ENCODE assay signal across 9 mouse cellular contexts in the genomic region with DNA sequence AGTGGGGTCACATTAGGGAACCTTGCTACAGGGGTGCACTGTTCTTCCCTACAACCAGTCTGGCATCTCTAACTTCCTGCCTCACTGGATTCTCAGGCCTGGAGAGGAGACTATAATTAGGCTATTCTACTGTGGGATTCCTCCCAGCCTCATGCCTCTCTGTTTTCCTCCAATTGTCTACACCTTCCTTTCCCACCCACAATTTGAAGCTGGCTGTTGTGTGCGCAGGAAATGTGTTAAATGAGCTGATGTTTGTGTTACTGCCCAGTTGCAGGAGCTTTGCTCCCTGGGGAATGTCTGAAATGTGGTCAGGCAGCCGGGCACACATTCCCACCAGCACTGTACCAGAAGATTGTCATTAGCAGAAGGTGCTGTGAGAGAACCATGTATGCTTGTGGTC.
DNase-seq lines count a peak whose midpoint lies in the region; ATAC-seq lines count a peak whose summit lies in the region.
"Had no signal": no experiment of that assay in that cellular context is flagged by ENCODE, and none has a peak within 500 bp of the region (broad histone marks: within the 10 kb centered on the region; RNA-seq: fewer than 3 reads in every experiment).

No protein-coding gene starts in this region.

- no peaks in the 10 kb centered on the region for H3K27me3 ChIP-seq in hindbrain, embryonic 11.5 days (ENCODE audit: control insufficient read depth, insufficient read depth, low read length)
- H3K27me3 ChIP-seq in hindbrain, embryonic 12.5 days, result no peaks in the 10 kb centered on the region
- H3K27me3 ChIP-seq in heart, embryonic 11.5 days (ENCODE audit: control insufficient read depth, insufficient read depth, low read length), result no peaks in the 10 kb centered on the region
- H3K27me3 ChIP-seq in neural tube, embryonic 15.5 days (replicated peaks), result no peaks in the 10 kb centered on the region

- no peak overlapping the region for H3K9ac ChIP-seq in hindbrain, embryonic 11.5 days (ENCODE audit: low read depth, low read length)
- H3K9ac ChIP-seq in hindbrain, embryonic 12.5 days, result no peak overlapping the region
- no peak overlapping the region; the same call in 1 of the 2 replicates for H3K9ac ChIP-seq in heart, embryonic 11.5 days (ENCODE audit: low read depth, low read length)
- no peak overlapping the region for H3K9ac ChIP-seq in neural tube, embryonic 15.5 days (replicated peaks)

- H3K4me2 ChIP-seq in hindbrain, embryonic 11.5 days (replicated peaks; ENCODE audit: low read depth, low read length), result no peak overlapping the region
- H3K4me2 ChIP-seq in hindbrain, embryonic 12.5 days (replicated peaks), result no peak overlapping the region
- no peak overlapping the region for H3K4me2 ChIP-seq in heart, embryonic 11.5 days
- H3K4me2 ChIP-seq in neural tube, embryonic 15.5 days, result no peak overlapping the region

- no peak overlapping the region for H3K4me3 ChIP-seq in hindbrain, embryonic 11.5 days (ENCODE audit: low read depth, low read length)
- H3K4me3 ChIP-seq in hindbrain, embryonic 12.5 days, result no peak overlapping the region
- no peak overlapping the region for H3K4me3 ChIP-seq in heart, embryonic 11.5 days (ENCODE audit: low read depth, low read length)
- H3K4me3 ChIP-seq in neural tube, embryonic 15.5 days (replicated peaks), result no peak overlapping the region

- no peaks in the 10 kb centered on the region for H3K9me3 ChIP-seq in hindbrain, embryonic 11.5 days (ENCODE audit: control insufficient read depth, low read length)
- H3K9me3 ChIP-seq in hindbrain, embryonic 12.5 days (replicated peaks), result no peaks in the 10 kb centered on the region
- H3K9me3 ChIP-seq in heart, embryonic 11.5 days (replicated peaks; ENCODE audit: control insufficient read depth, low read length), result no peaks in the 10 kb centered on the region
- no peaks in the 10 kb centered on the region for H3K9me3 ChIP-seq in neural tube, embryonic 15.5 days (replicated peaks)

- no peak for DNase-seq in hindbrain, embryonic 11.5 days (ENCODE audit: low spot score)
- peak; percentile 75 for DNase-seq in kidney, postnatal 14 days
- DNase-seq in testis, postnatal 14 days (ENCODE audit: low spot score), result no peak
- no peak for DNase-seq in spleen, postnatal 10 days (ENCODE audit: low spot score in 2 of 2)
- no peak for DNase-seq in T-cell, adult 2 months (ENCODE audit: low spot score)
- DNase-seq: layer of hippocampus, adult 9-11 months had no signal

- 62% methylated on average over 2 of the region's 2 CpGs for WGBS in hindbrain, embryonic 11.5 days
- 50% methylated on average over 2 of the region's 2 CpGs for WGBS in hindbrain, embryonic 12.5 days
- WGBS in heart, embryonic 11.5 days (ENCODE audit: insufficient replicate concordance), result 35% methylated on average over 2 of the region's 2 CpGs
- WGBS in neural tube, embryonic 15.5 days, result 64% methylated on average over 2 of the region's 2 CpGs

- H3K36me3 ChIP-seq in hindbrain, embryonic 11.5 days (ENCODE audit: control insufficient read depth, insufficient read depth, low read length), result no peaks in the 10 kb centered on the region
- no peaks in the 10 kb centered on the region for H3K36me3 ChIP-seq in hindbrain, embryonic 12.5 days
- H3K36me3 ChIP-seq in heart, embryonic 11.5 days (ENCODE audit: control insufficient read depth, insufficient read depth, low read length), result no peaks in the 10 kb centered on the region
- no peaks in the 10 kb centered on the region for H3K36me3 ChIP-seq in neural tube, embryonic 15.5 days

- H3K4me1 ChIP-seq in hindbrain, embryonic 11.5 days (replicated peaks; ENCODE audit: control insufficient read depth, insufficient read depth, low read length), result no peaks in the 10 kb centered on the region
- peaks cover 6% of the 10 kb centered on the region; the same call in 1 of the 2 replicates for H3K4me1 ChIP-seq in hindbrain, embryonic 12.5 days
- peaks cover 23% of the 10 kb centered on the region for H3K4me1 ChIP-seq in heart, embryonic 11.5 days (ENCODE audit: control insufficient read depth, insufficient read depth, low read length)
- H3K4me1 ChIP-seq in neural tube, embryonic 15.5 days, result no peaks in the 10 kb centered on the region

- H3K27ac ChIP-seq in hindbrain, embryonic 11.5 days (ENCODE audit: low read depth, low read length), result 0 out of 2 replicates have a peak overlapping the region, but pooled peaks have one; percentile 24
- no peak overlapping the region for H3K27ac ChIP-seq in hindbrain, embryonic 12.5 days
- H3K27ac ChIP-seq in heart, embryonic 11.5 days (ENCODE audit: low read depth, low read length), result peak overlapping the region; percentile 67
- peak overlapping the region; percentile 58; the same call in 1 of the 2 replicates for H3K27ac ChIP-seq in neural tube, embryonic 15.5 days (replicated peaks)

- no peak for ATAC-seq in hindbrain, embryonic 11.5 days (ENCODE audit: low FRiP score)
- ATAC-seq in hindbrain, embryonic 12.5 days (ENCODE audit: low FRiP score), result no peak
- ATAC-seq in heart, embryonic 11.5 days (replicated peaks; ENCODE audit: insufficient number of reproducible peaks, low FRiP score, low TSS enrichment), result no peak
- ATAC-seq in neural tube, embryonic 15.5 days (ENCODE audit: low FRiP score), result no peak
